Mouse (Mus musculus) embryo, embryonic 11 days (tissue): ENCODE results near the gene Cyp3a59.
"Not testable (repeated sequence)": the region's sequence is repeated elsewhere in the genome, so short reads cannot be mapped to it uniquely, and the experiment has no call there.

Experiments
- DNase-seq: peaks from one replicate; pipeline ENCODE4 v3.0.0-alpha.2; 2015

The Cyp3a59 gene

GRCm38 (mm10) chr5:146078945-146079344, at the start of gene Cyp3a59:
Cyp3a59 (plus strand) TSS chr5:146079257.
- DNase-seq: not testable (repeated sequence)

GRCm38 (mm10) chr5:146070099-146070498, 9.0 kb upstream of the Cyp3a59 start:
- DNase-seq: no peak

DNA sequence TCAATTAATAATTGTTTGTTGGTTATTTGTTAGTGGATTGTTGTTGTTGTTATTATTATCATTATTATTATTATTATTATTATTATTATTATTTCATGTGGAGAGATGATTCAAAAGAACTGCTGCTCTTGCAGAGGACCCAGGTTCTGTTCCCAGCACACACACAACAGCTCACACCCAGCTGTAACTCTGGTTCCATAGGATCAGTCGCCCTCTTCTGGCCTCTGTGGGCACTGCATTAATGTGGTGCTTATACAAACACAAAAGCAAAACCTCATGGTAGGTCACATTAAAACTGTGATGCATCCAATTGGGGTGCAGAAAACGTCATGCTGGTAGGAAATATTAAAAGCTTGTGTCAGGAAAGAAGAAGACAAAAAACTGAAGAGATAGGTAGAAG, 68.8 kb downstream of the Cyp3a59 start:
- peak; percentile 24 for DNase-seq

- DNase-seq: no peak
These were observed 71.4 kb downstream of the Cyp3a59 start for GRCm38 (mm10) chr5:146150454-146150853.

DNA sequence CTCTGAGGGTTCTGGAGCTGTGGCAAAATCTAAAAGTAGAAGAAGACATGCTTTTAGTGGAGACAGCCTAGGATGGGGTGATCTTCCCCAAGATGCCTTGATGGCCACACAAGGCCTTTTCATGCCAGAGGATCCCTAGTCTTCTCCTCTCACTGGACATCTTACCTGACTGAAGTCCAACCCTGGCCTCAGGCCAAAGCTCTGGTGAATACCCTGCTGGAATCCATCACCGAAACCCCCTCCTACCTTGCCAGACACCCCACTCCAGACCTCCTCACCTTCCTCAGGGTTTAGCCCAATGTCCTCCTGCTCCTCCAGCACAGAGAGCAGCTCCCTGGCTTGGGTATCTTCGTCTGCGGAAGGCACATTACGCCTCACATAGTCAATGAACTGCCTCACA, 79.3 kb downstream of the Cyp3a59 start:
- not testable (repeated sequence) for DNase-seq

GRCm38 (mm10) chr5:146160439-146160838, 81.4 kb downstream of the Cyp3a59 start, which contains the start of gene Gm5565:
Gm5565 (minus strand) TSS chr5:146160539.
- not testable (repeated sequence) for DNase-seq
